Mouse (Mus musculus): ENCODE results near the gene Trir.

Trir gene

DNA sequence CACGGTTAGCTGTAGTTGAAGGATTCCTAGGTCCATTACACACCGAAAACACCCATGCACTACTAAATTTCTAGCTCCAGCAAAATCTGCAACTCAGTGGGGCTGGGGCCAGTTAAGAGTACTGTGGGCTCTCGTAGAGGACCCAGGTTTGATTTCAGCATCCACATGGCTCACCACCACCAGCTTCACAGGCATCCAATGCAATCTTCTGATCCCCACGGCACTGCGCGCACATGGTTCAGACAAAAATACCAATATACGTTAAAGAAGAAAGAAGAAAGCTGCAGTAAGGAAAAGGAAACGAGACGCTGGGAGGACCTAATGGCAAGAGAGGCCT lies 9.7 kb downstream of the Trir start:
- DNase-seq (ENCODE audit: low spot score in 2 of 2): no peak

DNA sequence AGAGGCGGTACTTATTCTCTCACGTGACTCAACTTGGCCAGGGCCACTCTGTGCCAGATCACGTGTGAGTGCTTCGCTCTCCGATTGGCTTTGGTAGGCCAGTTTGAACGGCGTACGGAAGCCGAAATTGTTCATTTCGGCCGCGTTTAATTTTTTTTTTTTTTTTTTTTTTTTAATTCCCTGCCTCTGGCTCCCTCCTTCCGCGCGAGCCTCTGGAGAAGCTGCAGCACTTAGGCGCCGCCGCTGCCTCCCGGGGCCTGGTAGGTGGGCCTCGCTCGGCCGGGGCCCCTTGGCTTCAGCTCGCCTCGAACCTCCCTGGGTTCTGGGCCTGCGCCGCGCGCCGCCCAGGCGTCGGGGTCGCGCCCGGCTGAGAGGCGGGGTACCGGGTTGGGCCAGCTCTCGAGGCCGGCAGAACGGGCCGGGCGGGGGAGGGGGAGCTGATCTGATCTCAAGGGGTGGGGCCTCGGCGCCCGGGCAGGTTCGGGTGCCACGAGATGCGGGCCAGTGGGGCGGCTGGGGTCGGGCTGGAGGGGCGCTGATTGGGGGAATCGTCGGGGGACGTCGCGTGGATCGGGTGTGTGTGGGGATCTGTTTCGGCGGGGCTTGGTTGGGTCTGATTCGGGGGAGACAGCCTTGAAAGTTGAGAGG lies 10.2 kb downstream of the Trir start, which contains the start of gene Tnpo2:
Tnpo2 (plus strand) TSS at position 198 of the 648 bp plus-strand sequence.
- DNase-seq (ENCODE audit: low spot score in 2 of 2): peak; percentile 73 to 80

GRCm38 (mm10) chr8:85037366-85037680 lies 10.7 kb downstream of the Trir start:
- no peak for DNase-seq (ENCODE audit: low spot score in 2 of 2)

- DNase-seq (ENCODE audit: low spot score in 2 of 2): peak; percentile 35 to 55
Observed at GRCm38 (mm10) chr8:85037681-85038531, 11.3 kb downstream of the Trir start.

DNA sequence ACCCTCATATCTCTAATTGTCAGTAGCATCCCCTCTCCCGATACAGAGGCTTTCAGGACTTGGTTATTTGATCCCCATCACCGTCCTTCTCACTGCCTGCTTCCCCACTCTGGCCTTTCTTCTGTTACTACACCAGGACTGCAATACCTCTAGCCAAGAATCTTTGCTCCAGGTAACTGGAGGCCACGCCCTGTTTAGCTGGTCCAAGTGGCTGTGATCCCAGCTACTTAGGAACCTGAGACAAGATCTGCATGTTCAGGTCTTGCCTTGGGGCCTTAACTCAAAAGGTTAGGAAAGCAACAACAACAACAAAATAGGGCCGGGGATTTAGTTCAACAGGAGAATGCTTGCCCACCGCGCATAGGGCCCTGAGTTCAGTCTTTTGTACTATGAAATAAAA lies 17.0 kb downstream of the Trir start:
- DNase-seq (ENCODE audit: low spot score in 2 of 2): no peak

DNA sequence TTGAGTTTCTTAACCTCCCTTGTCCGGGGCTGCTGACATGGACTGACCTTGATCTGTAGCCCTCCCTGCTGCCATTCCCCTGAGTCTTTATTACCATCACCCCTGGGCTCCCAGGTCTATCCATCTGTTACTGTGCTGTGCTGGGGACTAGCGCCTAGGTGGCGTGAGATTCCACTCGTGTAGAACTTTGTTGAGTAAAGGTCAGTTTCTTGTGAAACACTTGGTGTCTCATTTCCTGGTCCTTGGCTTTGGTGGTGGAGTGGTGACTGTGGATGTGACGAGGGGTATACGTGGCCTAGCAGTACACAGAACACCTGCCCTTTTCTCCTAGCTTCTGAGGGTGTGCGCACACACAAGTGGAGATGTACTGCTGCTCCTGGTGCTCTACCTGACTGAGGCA lies 30.7 kb downstream of the Trir start:
- no peak for DNase-seq (ENCODE audit: low spot score in 2 of 2)

GRCm38 (mm10) chr8:85059879-85060616 lies 33.4 kb downstream of the Trir start, which contains the start of gene Fbxw9:
Gene Fbxw9, plus strand, starts transcription at chr8:85060055.
- DNase-seq (ENCODE audit: low spot score in 2 of 2): peak; percentile 62 to 84

DNA sequence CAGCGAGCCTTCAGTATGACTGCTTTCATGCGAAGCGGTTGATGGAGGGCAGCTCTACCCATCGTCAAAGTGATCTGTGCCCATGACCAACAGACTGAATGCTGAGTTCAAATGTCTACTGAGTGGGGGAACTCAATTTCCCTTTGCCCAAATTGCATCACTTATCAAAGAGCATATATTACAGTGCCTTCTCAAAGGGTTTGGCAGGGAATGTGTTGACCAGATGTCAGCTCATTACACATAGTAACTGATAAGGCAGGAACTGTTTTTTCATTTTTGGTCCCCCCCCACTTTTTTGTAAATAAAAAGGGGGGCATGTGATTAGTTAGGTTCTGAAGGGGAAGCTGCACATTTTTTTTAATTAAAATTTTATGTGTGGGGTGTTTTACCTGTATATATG lies 36.0 kb downstream of the Trir start:
- no peak for DNase-seq (ENCODE audit: low spot score in 2 of 2)

DNA sequence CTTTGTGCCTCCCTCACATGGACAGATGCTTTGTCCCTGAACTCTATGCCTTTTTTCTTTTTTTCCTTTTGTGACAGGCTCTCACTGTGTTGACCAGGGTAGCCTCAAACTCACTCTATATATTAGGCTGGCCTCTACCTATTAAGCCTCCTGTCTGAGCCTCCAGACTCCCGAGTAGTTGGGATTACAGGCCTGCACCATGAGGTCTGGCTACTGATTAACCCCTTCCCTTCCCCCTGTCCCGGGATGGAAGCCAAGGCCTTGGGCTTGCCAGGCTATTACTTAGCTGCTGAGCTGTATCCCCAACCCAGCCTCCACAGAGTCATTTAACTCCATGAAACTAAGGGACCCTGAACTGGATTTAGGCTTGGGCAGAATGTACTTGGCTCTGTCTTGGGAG lies 38.6 kb downstream of the Trir start:
- DNase-seq (ENCODE audit: low spot score in 2 of 2): no peak

- DNase-seq (ENCODE audit: low spot score in 2 of 2): no peak
Observed at GRCm38 (mm10) chr8:85067155-85067554, 40.5 kb downstream of the Trir start.

DNA sequence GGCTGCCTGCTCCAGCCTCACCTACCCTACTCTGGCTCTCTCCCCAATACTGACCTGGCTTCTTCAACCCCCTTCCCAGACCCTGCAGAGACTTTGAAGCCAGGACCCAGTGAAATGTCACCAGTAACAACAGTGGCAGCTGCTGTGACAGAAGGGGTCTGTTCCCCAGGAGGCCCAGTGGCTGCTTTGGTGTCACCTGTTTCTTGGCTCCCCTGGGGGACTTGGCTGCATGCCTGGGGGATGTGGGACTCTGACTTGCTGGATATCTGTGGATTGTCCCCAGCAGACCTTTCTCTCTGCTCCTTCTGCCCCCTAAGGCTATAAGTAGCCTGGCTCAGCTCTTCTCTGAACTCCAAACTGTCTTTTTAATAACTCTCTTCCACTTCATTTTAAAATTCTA lies 41.4 kb downstream of the Trir start, which contains the start of gene Gm5741:
Gm5741 (minus strand) TSS at position 1 of the 400 bp plus-strand sequence.
- no peak for DNase-seq (ENCODE audit: low spot score in 2 of 2)

DNA sequence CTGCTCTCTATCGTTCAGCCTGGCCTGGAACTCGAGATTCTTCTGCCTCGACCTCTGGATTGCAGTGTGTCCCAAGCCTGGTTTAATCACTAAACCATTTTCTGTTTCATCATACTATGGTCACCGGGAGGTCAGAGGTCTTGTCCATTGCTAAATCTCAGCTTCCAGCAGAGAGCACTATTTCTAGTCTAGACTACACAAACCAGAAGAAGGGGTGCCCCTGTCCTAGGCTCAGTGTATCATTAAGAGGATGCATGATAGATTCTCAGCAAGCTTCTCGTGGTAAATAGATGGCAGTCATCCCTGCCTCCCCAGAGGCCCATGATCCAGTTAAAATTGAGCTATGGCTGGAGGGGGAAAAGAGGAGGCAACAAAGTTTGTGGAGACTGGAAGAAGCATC lies 44.4 kb downstream of the Trir start:
- DNase-seq (ENCODE audit: low spot score in 2 of 2): no peak

GRCm38 (mm10) chr8:85071514-85072281 lies 45.1 kb downstream of the Trir start, which contains the start of gene Dhps:
Gene Dhps, plus strand, starts transcription at chr8:85071757.
- DNase-seq (ENCODE audit: low spot score in 2 of 2): peak; percentile 76 to 85

DNA sequence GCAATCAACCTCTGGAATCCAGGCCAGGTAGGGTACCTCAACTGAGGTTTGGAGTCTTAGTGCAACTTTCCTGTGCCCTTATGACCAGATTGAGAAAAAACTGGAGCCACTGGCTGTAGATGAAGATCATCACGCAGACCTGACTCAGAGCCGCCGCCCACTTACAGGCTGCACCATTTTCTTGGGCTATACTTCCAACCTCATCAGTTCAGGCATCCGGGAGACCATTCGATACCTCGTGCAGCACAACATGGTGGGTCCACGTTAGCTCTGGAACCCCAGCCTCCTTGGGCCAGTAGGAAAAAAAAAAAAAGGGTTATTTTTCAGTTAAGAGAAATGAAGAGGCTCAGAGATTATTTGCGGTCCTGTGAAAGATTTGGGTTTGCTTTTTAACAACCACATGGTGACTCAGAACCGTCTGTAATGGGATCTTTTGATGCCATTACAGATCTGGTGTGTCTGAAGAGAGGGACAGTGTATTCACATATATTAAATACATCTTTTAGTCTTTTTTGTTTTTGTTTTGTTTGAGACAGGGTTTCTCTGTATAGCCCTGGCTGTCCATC lies 45.8 kb downstream of the Trir start:
- no peak for DNase-seq (ENCODE audit: low spot score in 2 of 2)

- no peak for DNase-seq (ENCODE audit: low spot score in 2 of 2)
Observed at GRCm38 (mm10) chr8:85073041-85073612, 46.5 kb downstream of the Trir start.

GRCm38 (mm10) chr8:85074167-85074566 lies 47.5 kb downstream of the Trir start:
- no peak for DNase-seq (ENCODE audit: low spot score in 2 of 2)

DNA sequence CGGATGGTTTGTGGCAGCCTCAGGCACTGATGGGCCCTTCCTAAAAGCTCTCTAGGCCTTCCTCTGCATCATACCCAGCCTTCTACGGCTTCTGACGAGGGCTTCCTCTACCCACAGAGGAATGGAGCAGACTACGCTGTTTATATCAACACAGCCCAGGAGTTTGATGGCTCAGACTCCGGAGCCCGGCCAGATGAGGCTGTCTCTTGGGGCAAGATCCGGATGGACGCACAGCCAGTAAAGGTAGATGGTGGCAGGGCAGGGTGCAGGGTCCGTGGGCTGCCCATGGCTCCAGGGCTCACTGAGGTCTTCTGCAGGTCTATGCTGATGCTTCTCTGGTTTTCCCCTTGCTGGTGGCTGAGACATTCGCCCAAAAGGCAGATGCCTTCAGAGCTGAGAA lies 48.0 kb downstream of the Trir start:
- DNase-seq (ENCODE audit: low spot score in 2 of 2): no peak

- peak; percentile 30 to 39 for DNase-seq (ENCODE audit: low spot score in 2 of 2)
Observed at GRCm38 (mm10) chr8:85076001-85076400, 49.4 kb downstream of the Trir start.

GRCm38 (mm10) chr8:85076993-85077392 lies 50.4 kb downstream of the Trir start:
- DNase-seq (ENCODE audit: low spot score in 2 of 2): peak; percentile 57 to 74
